Mouse (Mus musculus) spleen, adult 2 months (tissue): ENCODE data around the gene AC124108.1.

Source experiments
- CTCF ChIP-seq: fragments of 200-500 bp; IDR thresholded peaks from 2 replicates; pipeline ENCODE4 v1.5.1; 2011; ENCODE audit warnings: mild to moderate bottlenecking, inconsistent platforms; ENCODE audit not compliant: insufficient read depth, insufficient read length, insufficient replicate concordance; ENCODE audit errors: extremely low read depth
- POLR2A ChIP-seq: fragments of 200-500 bp; IDR thresholded peaks from 2 replicates; pipeline ENCODE4 v1.6.1; 2011; ENCODE audit warnings: low read depth, low read length, inconsistent platforms

- TF ChIP-seq POLR2A (no peak), CTCF (no peak)
Observed at GRCm38 (mm10) chr1:132222166-132222565, 30.9 kb downstream of the AC124108.1 start.
